Mouse (Mus musculus): ENCODE results near the gene Vps37b.
A peak's percentile ranks its signal among the peaks of the same experiment; 100 is the strongest.

Gene Vps37b

DNA sequence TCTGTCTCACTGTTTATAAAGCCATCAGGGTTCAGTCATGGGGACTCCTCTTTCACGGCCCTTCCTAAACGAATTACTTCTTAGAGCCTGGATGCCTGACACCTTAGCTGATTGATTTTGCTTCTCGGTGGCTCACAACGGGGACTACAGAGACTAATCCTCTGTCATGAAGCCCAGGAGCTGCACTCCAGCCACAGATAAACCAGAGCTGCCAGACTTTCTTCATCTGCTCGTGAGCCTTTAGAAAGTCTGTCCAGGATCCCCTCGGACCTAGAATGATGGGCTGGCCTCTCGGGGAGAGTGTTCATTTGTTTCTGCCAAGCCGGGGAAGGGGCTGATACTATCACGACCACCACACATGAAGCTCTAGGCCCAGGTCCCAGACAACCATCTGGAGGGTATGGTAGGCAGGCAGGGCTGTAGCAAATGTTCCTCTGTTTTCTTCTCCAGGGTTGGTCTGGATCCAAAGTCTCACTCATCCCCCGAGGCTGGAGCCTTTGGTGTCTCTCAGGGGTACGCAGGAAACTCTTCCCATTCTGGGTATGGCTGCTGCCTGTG, 13.5 kb upstream of the Vps37b start:
- peak; percentile 49 to 63 for DNase-seq (ENCODE audit: low spot score in 2 of 2)

- no peak for DNase-seq (ENCODE audit: low spot score in 2 of 2)
Measured at GRCm38 (mm10) chr5:124043999-124044398, 11.9 kb upstream of the Vps37b start.

- DNase-seq (ENCODE audit: low spot score in 2 of 2) = peak; percentile 88 to 93
Measured at GRCm38 (mm10) chr5:124043212-124043978, 11.3 kb upstream of the Vps37b start.

- DNase-seq (ENCODE audit: low spot score in 2 of 2) = no peak
Measured at GRCm38 (mm10) chr5:124041097-124041496, 9.0 kb upstream of the Vps37b start.

DNA sequence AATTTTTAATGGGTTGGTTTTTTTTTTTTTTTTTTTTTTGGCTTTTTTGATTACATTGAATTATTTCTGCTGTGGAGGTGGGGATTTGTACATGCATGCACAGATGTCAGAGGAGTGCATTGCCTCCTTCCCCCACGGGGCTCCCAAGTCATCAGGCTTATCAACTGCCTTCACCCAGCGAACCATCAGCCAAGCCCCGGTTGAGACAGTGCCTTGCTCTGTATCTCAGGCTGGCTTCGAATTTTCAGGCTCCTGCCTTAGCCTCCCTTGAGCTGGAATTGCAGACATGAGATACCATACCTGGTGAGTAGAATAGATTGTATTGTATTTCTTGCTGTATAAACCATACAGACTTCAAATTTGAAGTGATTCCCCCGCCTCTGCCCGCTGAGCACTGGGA, 7.5 kb upstream of the Vps37b start:
- DNase-seq (ENCODE audit: low spot score in 2 of 2) = no peak

DNA sequence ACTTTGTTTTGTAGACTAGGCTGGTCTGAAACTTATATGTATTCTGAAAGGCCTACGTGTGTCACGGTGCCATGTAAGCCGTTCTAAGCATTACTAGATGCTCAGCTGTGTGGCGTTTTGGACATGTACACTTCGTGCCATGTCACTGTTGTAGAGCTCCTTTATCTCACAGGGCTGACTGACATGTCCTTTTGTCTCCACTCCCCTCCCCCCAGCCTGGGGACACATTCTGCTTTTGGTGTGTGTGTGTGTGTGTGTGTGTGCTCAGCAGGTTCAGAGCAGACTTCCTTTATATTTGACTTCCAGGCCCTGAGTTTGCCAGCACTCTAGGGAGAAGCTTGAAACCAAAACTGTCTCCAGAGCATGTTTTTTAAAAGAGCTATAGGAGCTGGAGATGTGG, 4.8 kb upstream of the Vps37b start:
- peak in 1 of 2 experiments; percentile 60 for DNase-seq (ENCODE audit: low spot score in 2 of 2)

DNA sequence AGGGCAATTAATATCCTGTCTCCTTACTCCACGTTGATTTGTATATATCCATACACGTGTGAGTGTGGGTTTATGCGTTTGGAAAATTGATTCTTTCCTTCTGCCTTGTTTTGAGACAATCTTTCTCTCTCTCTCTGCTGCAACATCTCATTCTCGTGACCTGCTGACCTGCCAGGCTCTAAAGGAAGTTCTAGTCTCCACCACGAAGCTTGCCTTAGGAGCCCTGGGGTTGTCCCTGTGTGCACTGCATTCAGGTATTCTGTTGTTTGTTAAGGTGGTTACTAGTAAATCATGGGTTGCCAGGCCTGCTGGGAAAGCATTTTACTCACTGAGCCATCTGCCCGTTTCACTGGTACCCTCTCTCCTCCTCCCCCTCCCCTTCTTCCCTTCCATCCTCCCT, 4.3 kb upstream of the Vps37b start:
- no peak for DNase-seq (ENCODE audit: low spot score in 2 of 2)

DNA sequence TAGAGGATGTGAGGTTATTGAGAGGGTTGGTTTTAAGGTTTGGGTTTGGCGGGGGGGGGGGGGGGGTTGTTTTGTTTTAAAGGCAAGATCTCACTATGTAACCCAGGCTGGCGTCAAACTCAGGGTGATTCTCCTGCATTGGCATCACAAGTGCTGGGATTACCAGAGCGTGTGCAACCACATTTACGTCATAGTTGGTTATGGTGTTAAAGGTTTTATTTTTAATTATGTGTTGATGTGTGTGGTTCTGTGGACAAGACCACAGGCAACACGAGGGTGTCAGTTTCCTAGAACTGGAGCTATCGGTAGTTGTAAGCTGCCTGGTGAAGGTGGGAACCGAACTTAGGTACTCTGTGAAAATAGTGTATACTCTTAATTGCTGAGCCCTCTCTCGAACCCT, 3.7 kb upstream of the Vps37b start:
- no peak for DNase-seq (ENCODE audit: low spot score in 2 of 2)

GRCm38 (mm10) chr5:124035406-124035805, 3.3 kb upstream of the Vps37b start:
- no peak for DNase-seq (ENCODE audit: low spot score in 2 of 2)

DNA sequence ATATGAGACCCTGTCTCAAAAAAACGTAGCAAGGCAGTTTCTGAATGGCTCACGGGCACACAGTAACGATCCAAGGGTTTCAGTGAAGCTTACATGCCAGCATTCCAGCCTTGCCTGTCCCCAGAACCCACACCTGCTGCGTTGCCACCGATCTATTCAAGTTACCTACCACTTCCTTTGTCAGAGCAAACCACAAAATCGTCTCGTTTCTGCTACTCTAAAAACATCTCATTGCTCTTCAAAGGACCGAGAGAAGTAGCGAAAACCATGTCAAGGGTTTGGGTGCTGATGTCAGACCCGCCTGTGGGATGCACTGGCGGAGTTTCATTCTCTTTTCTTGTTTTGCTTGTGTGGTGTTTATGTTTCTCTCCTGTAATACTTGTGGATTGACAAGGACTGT, 2.4 kb upstream of the Vps37b start:
- no peak for DNase-seq (ENCODE audit: low spot score in 2 of 2)

- DNase-seq (ENCODE audit: low spot score in 2 of 2) = no peak
Measured at GRCm38 (mm10) chr5:124031068-124031955, 758 bp downstream of the Vps37b start.

DNA sequence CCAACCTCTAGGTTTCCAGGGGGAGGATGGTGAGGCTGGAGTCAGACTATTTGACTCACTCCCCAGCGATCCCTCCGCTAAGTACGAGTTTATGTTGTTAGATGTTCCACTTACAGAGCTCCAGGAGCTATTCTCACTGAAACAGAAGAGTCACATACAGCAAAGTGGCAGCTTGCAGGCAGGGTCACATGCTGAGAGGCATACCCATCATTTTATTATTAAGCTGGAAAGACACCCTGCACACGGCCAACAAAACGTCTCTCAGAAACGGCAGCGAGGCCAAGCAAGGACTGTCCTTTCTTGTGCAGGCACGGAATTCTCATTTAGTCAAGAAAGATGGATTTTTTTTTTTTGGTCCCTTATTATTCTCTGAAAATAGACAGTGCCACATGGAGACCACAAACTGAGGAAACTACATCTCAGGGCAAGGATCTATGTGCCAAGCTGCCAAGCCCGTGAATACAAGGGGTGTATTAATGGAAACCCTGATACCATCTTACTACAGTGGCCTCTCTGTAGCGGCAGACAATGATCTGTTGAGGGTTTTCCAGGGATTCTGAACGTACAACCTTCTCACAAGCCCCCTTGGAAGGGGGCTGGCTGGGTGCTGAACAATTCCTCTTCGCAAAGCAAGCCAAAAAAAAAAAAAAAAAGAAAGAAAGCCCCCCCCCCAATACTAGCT, 1.5 kb downstream of the Vps37b start:
- DNase-seq (ENCODE audit: low spot score in 2 of 2) = no peak

- no peak for DNase-seq (ENCODE audit: low spot score in 2 of 2)
Measured at GRCm38 (mm10) chr5:124029220-124030035, 2.6 kb downstream of the Vps37b start.

GRCm38 (mm10) chr5:124028680-124029079, 3.4 kb downstream of the Vps37b start:
- DNase-seq (ENCODE audit: low spot score in 2 of 2) = no peak

- no peak for DNase-seq (ENCODE audit: low spot score in 2 of 2)
Measured at GRCm38 (mm10) chr5:124027702-124028470, 4.2 kb downstream of the Vps37b start.

DNA sequence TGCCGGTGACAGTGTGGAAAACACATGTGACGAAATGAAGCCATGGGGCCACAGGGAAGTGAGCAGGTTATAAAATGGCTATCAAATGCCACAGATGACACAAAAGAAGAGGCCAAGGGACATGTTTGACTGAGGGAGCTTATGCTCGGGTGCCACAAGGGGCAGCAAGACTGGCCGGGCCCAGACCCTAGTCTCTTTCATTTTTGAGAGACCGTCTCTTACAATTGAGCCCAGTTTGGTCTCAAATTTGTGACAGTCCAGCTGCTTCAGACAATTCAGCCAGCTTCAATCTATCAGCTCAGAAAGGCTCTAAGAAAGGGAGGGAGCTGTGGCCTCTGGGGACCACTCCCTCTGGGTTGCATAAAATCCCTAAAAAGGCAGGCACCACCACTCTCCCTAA, 5.5 kb downstream of the Vps37b start:
- DNase-seq (ENCODE audit: low spot score in 2 of 2) = no peak

DNA sequence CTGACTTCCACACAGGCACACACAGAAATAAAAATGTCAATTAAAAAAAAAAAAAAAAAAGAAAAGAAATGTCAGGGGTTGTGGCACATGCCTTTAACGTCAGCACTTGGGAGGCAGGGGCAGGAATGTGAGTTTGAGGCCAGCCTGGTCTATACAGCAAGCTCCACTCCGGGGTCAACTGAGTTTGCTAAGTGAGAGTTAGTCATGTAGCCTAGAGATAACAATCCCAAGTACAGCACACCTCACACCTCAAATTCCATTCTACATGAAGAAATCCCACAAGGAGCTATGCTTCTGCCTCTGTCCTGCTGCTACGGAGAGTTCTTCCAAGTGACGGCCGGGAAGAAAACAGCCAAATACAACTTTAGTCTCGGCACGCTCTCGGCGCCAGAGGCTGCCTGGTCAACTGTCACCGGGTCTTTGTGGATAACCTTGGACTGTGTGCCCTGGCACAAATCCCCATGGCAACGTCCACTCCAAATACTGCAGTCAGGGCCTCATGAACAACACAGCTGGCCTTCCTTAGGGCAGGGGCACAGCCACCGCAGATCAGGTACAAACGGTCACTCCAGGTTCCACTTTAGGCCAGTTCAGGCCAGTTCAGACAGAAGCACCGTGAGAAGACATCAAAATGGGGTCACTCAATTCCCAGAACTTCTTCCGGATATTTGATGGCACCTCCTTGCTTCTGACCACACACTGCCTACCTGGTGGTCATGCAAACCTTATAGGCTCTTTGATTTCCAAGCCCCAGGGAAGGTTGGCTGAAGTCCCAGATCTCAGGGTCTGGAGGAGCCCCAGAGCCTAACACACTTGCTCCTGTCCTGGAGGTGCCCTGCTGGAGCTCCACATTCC, 6.3 kb downstream of the Vps37b start:
- DNase-seq (ENCODE audit: low spot score in 2 of 2) = peak in 1 of 2 experiments; percentile 67

DNA sequence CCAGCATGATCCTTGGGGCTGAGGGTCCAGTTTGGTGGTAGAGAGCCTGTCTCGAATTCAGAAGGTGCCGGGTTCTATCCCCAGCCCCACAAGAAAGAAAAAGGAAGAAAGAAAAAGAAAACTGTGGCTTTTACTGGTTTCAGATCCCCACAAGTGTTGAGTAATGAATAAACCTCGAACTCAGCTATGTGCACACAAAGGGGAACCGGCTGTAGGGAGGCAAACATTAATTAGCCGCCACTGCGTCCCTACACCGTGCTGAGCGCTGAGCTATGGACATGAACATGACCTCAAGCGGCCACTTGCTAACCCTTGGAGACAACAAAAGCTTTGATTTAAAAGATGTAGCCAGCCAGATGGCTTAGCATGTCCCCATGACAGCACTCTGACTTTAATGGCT, 6.9 kb downstream of the Vps37b start:
- no peak for DNase-seq (ENCODE audit: low spot score in 2 of 2)

- no peak for DNase-seq (ENCODE audit: low spot score in 2 of 2)
Measured at GRCm38 (mm10) chr5:124024677-124025076, 7.4 kb downstream of the Vps37b start.
